Mouse (Mus musculus): ENCODE data around the gene Gm20388.

Gene Gm20388

GRCm38 (mm10) chr8:124351636-124352035 is 4441.0 kb downstream of the Gm20388 start:
- DNase-seq (ENCODE audit: low read depth in 2 of 2, low spot score in 2 of 2): no peak

GRCm38 (mm10) chr8:124360911-124361310 is 4450.3 kb downstream of the Gm20388 start:
- DNase-seq (ENCODE audit: low read depth in 2 of 2, low spot score in 2 of 2): no peak

GRCm38 (mm10) chr8:124361773-124362427 is 4451.3 kb downstream of the Gm20388 start:
- DNase-seq (ENCODE audit: low read depth in 2 of 2, low spot score in 2 of 2): no peak

GRCm38 (mm10) chr8:124362589-124362988 is 4451.9 kb downstream of the Gm20388 start:
- DNase-seq (ENCODE audit: low read depth in 2 of 2, low spot score in 2 of 2): no peak

GRCm38 (mm10) chr8:124363337-124363736 is 4452.7 kb downstream of the Gm20388 start:
- no peak for DNase-seq (ENCODE audit: low read depth in 2 of 2, low spot score in 2 of 2)

- peak; percentile 58 to 73 for DNase-seq (ENCODE audit: low read depth in 2 of 2, low spot score in 2 of 2)
Observed at GRCm38 (mm10) chr8:124368213-124368612, 4457.6 kb downstream of the Gm20388 start.

GRCm38 (mm10) chr8:124370422-124371183 is 4460.0 kb downstream of the Gm20388 start:
- no peak for DNase-seq (ENCODE audit: low read depth in 2 of 2, low spot score in 2 of 2)

GRCm38 (mm10) chr8:124371410-124372123 is 4460.9 kb downstream of the Gm20388 start:
- no peak for DNase-seq (ENCODE audit: low read depth in 2 of 2, low spot score in 2 of 2)

GRCm38 (mm10) chr8:124373753-124374152 is 4463.1 kb downstream of the Gm20388 start:
- no peak for DNase-seq (ENCODE audit: low read depth in 2 of 2, low spot score in 2 of 2)

GRCm38 (mm10) chr8:124375168-124375567 is 4464.5 kb downstream of the Gm20388 start:
- DNase-seq (ENCODE audit: low read depth in 2 of 2, low spot score in 2 of 2): no peak

- no peak for DNase-seq (ENCODE audit: low read depth in 2 of 2, low spot score in 2 of 2)
Observed at GRCm38 (mm10) chr8:124375727-124376126, 4465.1 kb downstream of the Gm20388 start.

GRCm38 (mm10) chr8:124376406-124376805 is 4465.8 kb downstream of the Gm20388 start:
- no peak for DNase-seq (ENCODE audit: low read depth in 2 of 2, low spot score in 2 of 2)

- no peak for DNase-seq (ENCODE audit: low read depth in 2 of 2, low spot score in 2 of 2)
Observed at GRCm38 (mm10) chr8:124379289-124379688, 4468.6 kb downstream of the Gm20388 start.

GRCm38 (mm10) chr8:124382235-124382634 is 4471.6 kb downstream of the Gm20388 start:
- DNase-seq (ENCODE audit: low read depth in 2 of 2, low spot score in 2 of 2): no peak

- DNase-seq (ENCODE audit: low read depth in 2 of 2, low spot score in 2 of 2): no peak
Observed at GRCm38 (mm10) chr8:124384336-124384735, 4473.7 kb downstream of the Gm20388 start.

GRCm38 (mm10) chr8:124386225-124386899 is 4475.7 kb downstream of the Gm20388 start:
- no peak for DNase-seq (ENCODE audit: low read depth in 2 of 2, low spot score in 2 of 2)

GRCm38 (mm10) chr8:124389495-124389894 is 4478.9 kb downstream of the Gm20388 start:
- no peak for DNase-seq (ENCODE audit: low read depth in 2 of 2, low spot score in 2 of 2)

- DNase-seq (ENCODE audit: low read depth in 2 of 2, low spot score in 2 of 2): no peak
Observed at GRCm38 (mm10) chr8:124391191-124391590, 4480.6 kb downstream of the Gm20388 start.

- no peak for DNase-seq (ENCODE audit: low read depth in 2 of 2, low spot score in 2 of 2)
Observed at GRCm38 (mm10) chr8:124392271-124393012, 4481.8 kb downstream of the Gm20388 start.

- DNase-seq (ENCODE audit: low read depth in 2 of 2, low spot score in 2 of 2): no peak
Observed at GRCm38 (mm10) chr8:124393013-124393412, 4482.4 kb downstream of the Gm20388 start.

GRCm38 (mm10) chr8:124393927-124394326 is 4483.3 kb downstream of the Gm20388 start:
- DNase-seq (ENCODE audit: low read depth in 2 of 2, low spot score in 2 of 2): no peak
